Comparison of ENCODE assay signal across 10 mouse cellular contexts in genomic region chr2:101882998-101883397, GRCm38 (mm10). TPM values are rescaled to one million over a fixed set of nuclear protein-coding genes. Genes with fewer than 3 reads are reported as not detected.
DNase-seq lines count a peak whose midpoint lies in the region; ATAC-seq lines count a peak whose summit lies in the region.
"Had no signal": no experiment of that assay in that cellular context is flagged by ENCODE, and none has a peak within 500 bp of the region (broad histone marks: within the 10 kb centered on the region; RNA-seq: fewer than 3 reads in every experiment).

Gene Prr5l (minus strand): TSS chr2:101883027.

- H3K4me1 ChIP-seq in kidney, embryonic 15.5 days: peaks cover 8% of the 10 kb centered on the region
- peaks cover 2% of the 10 kb centered on the region; the same call in 1 of the 2 replicates for H3K4me1 ChIP-seq in midbrain, embryonic 11.5 days (ENCODE audit: control insufficient read depth, insufficient read depth, low read length)
- H3K4me1 ChIP-seq in midbrain, embryonic 13.5 days (replicated peaks): peaks cover 16% of the 10 kb centered on the region
- peaks cover 4% of the 10 kb centered on the region for H3K4me1 ChIP-seq in embryonic facial prominence, embryonic 12.5 days
- peaks cover 13% of the 10 kb centered on the region for H3K4me1 ChIP-seq in limb, embryonic 15.5 days

- H3K9me3 ChIP-seq in kidney, embryonic 15.5 days (replicated peaks): no peaks in the 10 kb centered on the region
- no peaks in the 10 kb centered on the region for H3K9me3 ChIP-seq in midbrain, embryonic 11.5 days (ENCODE audit: control insufficient read depth, low read length)
- no peaks in the 10 kb centered on the region for H3K9me3 ChIP-seq in midbrain, embryonic 13.5 days
- H3K9me3 ChIP-seq in embryonic facial prominence, embryonic 12.5 days: no peaks in the 10 kb centered on the region
- H3K9me3 ChIP-seq in limb, embryonic 15.5 days: no peaks in the 10 kb centered on the region

- no peak within 1 kb of the TSS for H3K27ac ChIP-seq in kidney, embryonic 15.5 days
- H3K27ac ChIP-seq in midbrain, embryonic 11.5 days (ENCODE audit: low read depth, low read length): no peak within 1 kb of the TSS
- no peak within 1 kb of the TSS for H3K27ac ChIP-seq in midbrain, embryonic 13.5 days
- no peak within 1 kb of the TSS for H3K27ac ChIP-seq in embryonic facial prominence, embryonic 12.5 days
- H3K27ac ChIP-seq in limb, embryonic 15.5 days: no peak within 1 kb of the TSS

- no peak for ATAC-seq in kidney, embryonic 15.5 days (replicated peaks; ENCODE audit: low FRiP score)
- no peak for ATAC-seq in midbrain, embryonic 11.5 days (ENCODE audit: low FRiP score)
- no peak for ATAC-seq in midbrain, embryonic 13.5 days
- ATAC-seq in embryonic facial prominence, embryonic 12.5 days (ENCODE audit: insufficient number of reproducible peaks, insufficient read depth, low FRiP score, low TSS enrichment): no peak
- ATAC-seq in limb, embryonic 15.5 days (ENCODE audit: insufficient number of reproducible peaks, low FRiP score, low TSS enrichment, low read depth): no peak

- no peaks in the 10 kb centered on the region for H3K36me3 ChIP-seq in kidney, embryonic 15.5 days
- no peaks in the 10 kb centered on the region for H3K36me3 ChIP-seq in midbrain, embryonic 11.5 days (ENCODE audit: control insufficient read depth, insufficient read depth, low read length)
- no peaks in the 10 kb centered on the region for H3K36me3 ChIP-seq in midbrain, embryonic 13.5 days
- H3K36me3 ChIP-seq in embryonic facial prominence, embryonic 12.5 days: no peaks in the 10 kb centered on the region
- no peaks in the 10 kb centered on the region for H3K36me3 ChIP-seq in limb, embryonic 15.5 days

- no peak within 1 kb of the TSS for H3K4me2 ChIP-seq in kidney, embryonic 15.5 days
- no peak within 1 kb of the TSS for H3K4me2 ChIP-seq in midbrain, embryonic 11.5 days
- no peak within 1 kb of the TSS for H3K4me2 ChIP-seq in midbrain, embryonic 13.5 days (replicated peaks)
- H3K4me2 ChIP-seq in embryonic facial prominence, embryonic 12.5 days (replicated peaks): no peak within 1 kb of the TSS
- no peak within 1 kb of the TSS for H3K4me2 ChIP-seq in limb, embryonic 15.5 days

- DNase-seq in kidney, postnatal 14 days: no peak
- no peak for DNase-seq in midbrain, embryonic 11.5 days (ENCODE audit: low spot score, missing footprints)
- no peak for DNase-seq in adipocyte (ENCODE audit: low spot score)
- DNase-seq in urinary bladder, postnatal 25 days (ENCODE audit: low spot score): no peak
- DNase-seq: cerebellum, adult 9-10 months; heart, postnatal 10 days had no signal

- no peak within 1 kb of the TSS for H3K9ac ChIP-seq in kidney, embryonic 15.5 days
- H3K9ac ChIP-seq in midbrain, embryonic 11.5 days (ENCODE audit: low read length): no peak within 1 kb of the TSS
- H3K9ac ChIP-seq in midbrain, embryonic 13.5 days (replicated peaks): no peak within 1 kb of the TSS
- H3K9ac ChIP-seq in embryonic facial prominence, embryonic 12.5 days: no peak within 1 kb of the TSS
- no peak within 1 kb of the TSS for H3K9ac ChIP-seq in limb, embryonic 15.5 days

- H3K4me3 ChIP-seq in kidney, embryonic 15.5 days (replicated peaks): no peak within 1 kb of the TSS
- no peak within 1 kb of the TSS for H3K4me3 ChIP-seq in midbrain, embryonic 11.5 days (ENCODE audit: low read depth, low read length)
- H3K4me3 ChIP-seq in midbrain, embryonic 13.5 days (replicated peaks): no peak within 1 kb of the TSS
- H3K4me3 ChIP-seq in embryonic facial prominence, embryonic 12.5 days: no peak within 1 kb of the TSS
- no peak within 1 kb of the TSS for H3K4me3 ChIP-seq in limb, embryonic 15.5 days

- H3K27me3 ChIP-seq in kidney, embryonic 15.5 days: no peaks in the 10 kb centered on the region
- no peaks in the 10 kb centered on the region for H3K27me3 ChIP-seq in midbrain, embryonic 11.5 days (ENCODE audit: control insufficient read depth, insufficient read depth, low read length)
- no peaks in the 10 kb centered on the region for H3K27me3 ChIP-seq in midbrain, embryonic 13.5 days
- H3K27me3 ChIP-seq in embryonic facial prominence, embryonic 12.5 days: peaks cover 13% of the 10 kb centered on the region; the same call in 1 of the 2 replicates
- H3K27me3 ChIP-seq in limb, embryonic 15.5 days: no peaks in the 10 kb centered on the region

- WGBS in kidney, embryonic 15.5 days: 34% methylated on average over 3 of the region's 3 CpGs
- 52% methylated on average over 3 of the region's 3 CpGs for whole genome bisulfite sequencing in midbrain, embryonic 11.5 days
- 29% methylated on average over 3 of the region's 3 CpGs for WGBS in midbrain, embryonic 13.5 days
- 52% methylated on average over 3 of the region's 3 CpGs for WGBS in embryonic facial prominence, embryonic 12.5 days
- 53% methylated on average over 3 of the region's 3 CpGs for WGBS in limb, embryonic 15.5 days

RNA-seq across cellular contexts. Expression of gene Prr5l, which starts in this region (rescaled TPM):
- polyA plus RNA-seq in kidney, embryonic 15.5 days (2015; fragmentation: Nextera tagmentation; extraction: Ambion mirVana): 60.4 and 63.7 TPM in 2 replicates
- 12.6 and 15.5 TPM in 2 replicates for polyA plus RNA-seq in midbrain, embryonic 11.5 days (2014; fragmentation: Nextera tagmentation; extraction: Ambion mirVana)
- polyA plus RNA-seq in midbrain, embryonic 13.5 days (2015; fragmentation: Nextera tagmentation; extraction: Ambion mirVana): 7.7 and 9.3 TPM in 2 replicates
- 21.4 and 27.6 TPM in 2 replicates for polyA plus RNA-seq in embryonic facial prominence, embryonic 12.5 days (2016; fragmentation: Nextera tagmentation; extraction: Ambion mirVana)
- polyA plus RNA-seq in limb, embryonic 15.5 days (2015; fragmentation: Nextera tagmentation; extraction: Ambion mirVana): 32.7 and 32.8 TPM in 2 replicates
